Mouse (Mus musculus) 3T3-L1 (cell line): ENCODE results near the gene Yeats2.
A peak's percentile ranks its signal among the peaks of the same experiment; 100 is the strongest.
"Not testable (repeated sequence)": the region's sequence is repeated elsewhere in the genome, so short reads cannot be mapped to it uniquely, and the experiment has no call there.

ENCODE experiments used
- DNase-seq: peaks from one replicate; pipeline ENCODE4 v3.0.0-alpha.2; 2015; ENCODE audit warnings: low read depth, low spot score

Gene Yeats2

GRCm38 (mm10) chr16:20140772-20141531 lies at the start of gene Yeats2:
TSS of gene Yeats2 (plus strand) at chr16:20141063.
- DNase-seq: peak; percentile 79

GRCm38 (mm10) chr16:20095966-20096365 lies 44.9 kb upstream of the Yeats2 start:
- DNase-seq: peak; percentile 66

DNA sequence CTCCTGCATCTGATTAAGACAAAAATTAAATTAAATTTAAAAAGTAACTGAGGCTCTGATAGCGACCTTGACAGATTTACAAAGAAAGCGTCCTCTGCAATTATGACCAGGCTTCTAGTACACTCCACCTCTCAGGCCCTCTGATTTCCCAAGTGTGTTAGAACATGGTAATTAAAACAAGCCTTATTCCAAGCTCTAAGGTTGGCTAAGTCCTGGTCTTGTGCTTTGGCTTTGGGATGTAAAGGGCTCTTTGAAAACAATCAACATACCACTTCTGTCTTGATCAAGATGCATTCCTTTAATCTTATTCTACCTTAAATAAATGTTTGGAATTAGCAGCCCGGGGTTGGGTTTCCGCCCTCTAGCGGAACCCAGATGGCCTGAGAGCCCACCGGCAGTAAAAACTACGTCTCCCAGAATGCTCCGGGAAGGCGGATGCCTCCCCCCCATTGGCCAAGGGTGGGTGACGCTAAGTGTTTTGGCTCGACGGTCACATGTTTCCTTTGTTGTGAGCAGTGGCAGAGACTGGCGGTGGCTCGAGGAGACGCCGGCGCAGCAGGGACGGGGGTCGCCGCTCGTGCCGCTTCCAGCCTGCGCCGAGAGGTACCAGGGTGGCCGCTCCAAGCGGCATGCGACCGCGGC lies 43.7 kb upstream of the Yeats2 start, which contains the start of gene Klhl24:
Gene Klhl24, plus strand, starts transcription at position 474 of the 642 bp plus-strand sequence.
- peak; percentile 99 for DNase-seq

GRCm38 (mm10) chr16:20097711-20098374 lies 43.0 kb upstream of the Yeats2 start:
- DNase-seq: peak; percentile 93

DNA sequence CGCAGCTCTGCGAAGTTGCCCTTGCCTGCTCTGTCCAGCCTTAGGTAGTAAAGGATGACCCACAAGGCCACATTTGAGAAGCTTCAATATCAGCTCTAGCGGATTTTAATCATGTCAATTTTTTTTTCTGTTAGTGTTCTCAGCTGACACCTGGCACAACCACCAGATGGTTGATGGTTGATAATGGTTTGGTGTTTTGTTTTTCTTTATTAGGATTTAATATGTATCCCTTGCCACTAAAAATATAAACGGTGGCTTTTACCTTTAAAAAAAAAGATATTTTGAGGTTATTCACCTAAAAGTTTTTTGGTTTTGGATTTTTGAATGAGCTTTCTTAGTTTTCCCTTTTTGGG lies 42.5 kb upstream of the Yeats2 start:
- DNase-seq: no peak

- peak; percentile 37 for DNase-seq
Observed at GRCm38 (mm10) chr16:20098866-20099629, 41.8 kb upstream of the Yeats2 start.

DNA sequence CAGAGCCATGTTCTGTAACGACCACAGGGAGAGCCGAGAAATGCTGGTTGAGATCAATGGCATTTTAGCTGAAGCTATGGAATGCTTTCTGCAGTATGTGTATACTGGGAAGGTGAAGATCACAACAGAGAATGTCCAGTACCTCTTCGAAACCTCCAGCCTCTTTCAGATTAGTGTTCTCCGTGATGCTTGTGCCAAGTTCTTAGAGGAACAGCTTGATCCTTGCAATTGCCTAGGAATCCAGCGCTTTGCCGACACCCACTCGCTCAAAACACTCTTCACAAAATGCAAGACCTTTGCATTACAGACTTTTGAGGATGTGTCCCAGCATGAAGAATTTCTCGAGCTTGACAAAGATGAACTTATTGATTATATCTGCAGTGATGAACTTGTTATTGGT lies 33.9 kb upstream of the Yeats2 start:
- DNase-seq: no peak

- peak; percentile 37 for DNase-seq
Observed at GRCm38 (mm10) chr16:20108961-20109360, 31.9 kb upstream of the Yeats2 start.

DNA sequence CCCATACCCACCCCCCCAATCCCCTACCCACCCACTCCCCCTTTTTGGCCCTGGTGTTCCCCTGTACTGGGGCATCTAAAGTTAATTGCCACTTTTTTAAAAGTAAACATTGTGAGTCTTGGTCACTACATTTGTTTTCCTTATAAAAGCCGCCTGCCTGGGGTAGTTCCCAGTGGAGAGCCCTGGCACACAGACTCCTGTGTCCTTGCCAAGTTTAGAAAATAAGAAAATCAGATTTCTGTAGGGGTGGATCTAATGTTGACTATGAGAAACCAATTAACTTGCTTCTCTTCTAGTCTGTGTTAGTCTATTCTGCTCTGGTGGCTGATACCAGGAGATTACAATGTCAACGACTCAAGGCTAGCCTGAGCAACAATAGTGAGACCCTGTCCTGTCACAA lies 28.2 kb upstream of the Yeats2 start:
- DNase-seq: no peak

DNA sequence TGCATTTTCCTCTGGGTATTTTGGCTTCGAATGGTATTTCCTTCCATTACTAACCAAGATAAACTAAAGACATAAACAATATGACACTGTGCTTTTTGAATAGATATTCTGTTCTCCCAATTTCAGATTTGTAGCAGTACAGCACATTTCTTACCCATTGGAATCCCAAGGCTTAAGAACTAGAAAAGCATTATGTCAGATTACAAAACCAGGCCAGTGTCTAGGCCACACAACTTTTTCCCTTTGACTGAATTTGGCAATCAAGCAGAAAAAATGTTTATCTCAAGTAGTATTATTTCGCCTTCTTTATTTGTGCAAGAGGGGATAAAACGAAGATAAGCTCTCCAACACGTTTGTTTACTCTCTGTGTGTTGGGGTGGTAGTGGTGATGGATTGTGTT lies 24.8 kb upstream of the Yeats2 start:
- DNase-seq: no peak

DNA sequence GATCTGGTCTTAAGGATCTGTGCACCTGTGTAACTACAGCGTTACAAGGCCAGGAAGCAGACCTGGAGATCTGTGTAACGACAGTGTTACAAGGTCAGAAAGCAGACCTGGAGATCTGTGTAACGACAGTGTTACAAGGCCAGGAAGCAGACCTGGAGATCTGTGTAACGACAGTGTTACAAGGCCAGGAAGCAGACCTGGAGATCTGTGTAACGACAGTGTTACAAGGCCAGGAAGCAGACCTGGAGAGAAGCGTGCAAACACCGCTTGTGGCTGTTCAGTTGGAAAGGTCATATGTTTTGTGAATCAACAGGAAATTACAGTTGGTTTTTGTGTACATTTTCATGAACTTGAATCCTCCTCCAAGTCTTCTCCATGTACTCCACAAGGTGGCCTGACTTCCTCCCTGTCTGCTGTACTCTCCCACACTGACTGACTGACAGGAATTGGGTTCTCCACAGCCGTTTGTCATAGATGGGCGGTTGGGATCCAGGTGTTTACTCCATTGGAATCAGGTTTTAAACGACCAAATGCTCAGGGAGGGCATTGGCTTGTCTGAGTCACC lies 14.5 kb upstream of the Yeats2 start:
- DNase-seq: not testable (repeated sequence)

DNA sequence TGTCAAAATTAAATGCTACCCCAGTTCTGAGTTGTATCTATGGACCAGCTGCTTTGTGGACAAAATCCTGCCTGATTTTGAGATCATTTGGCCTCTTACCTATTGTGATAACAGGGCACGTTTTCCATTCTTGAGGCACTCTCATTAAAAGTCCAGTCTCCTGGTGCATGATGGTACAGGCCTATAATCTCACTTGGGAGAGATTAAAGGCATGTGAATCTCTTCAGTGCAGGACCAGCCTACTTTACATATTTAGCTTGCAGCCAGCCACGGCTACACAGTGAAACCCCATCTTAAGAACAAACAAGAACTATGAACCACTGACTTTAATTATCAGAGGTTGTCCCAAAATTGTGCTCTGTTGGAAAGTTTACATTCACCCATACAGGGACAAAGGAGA lies 10.5 kb upstream of the Yeats2 start:
- no peak for DNase-seq

DNA sequence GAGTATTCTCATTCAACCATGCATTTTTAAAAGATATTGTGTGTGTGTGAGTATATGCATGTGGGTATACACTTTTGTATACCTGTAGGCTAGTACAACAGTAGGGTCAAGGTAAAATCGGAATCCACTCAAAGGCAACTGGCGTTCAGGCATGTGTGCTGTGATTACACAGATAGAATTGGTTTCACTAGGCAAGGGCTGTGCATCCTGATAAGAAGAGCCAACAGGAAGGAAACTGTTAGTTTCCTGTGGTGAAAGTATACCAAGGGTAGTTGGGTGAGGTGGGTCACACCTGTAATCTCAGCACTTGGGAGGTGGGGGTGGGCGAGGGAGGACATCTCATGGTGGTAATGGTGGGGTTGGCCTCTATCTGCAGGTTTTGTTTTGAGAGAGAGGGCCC lies 3.7 kb downstream of the Yeats2 start:
- DNase-seq: no peak

DNA sequence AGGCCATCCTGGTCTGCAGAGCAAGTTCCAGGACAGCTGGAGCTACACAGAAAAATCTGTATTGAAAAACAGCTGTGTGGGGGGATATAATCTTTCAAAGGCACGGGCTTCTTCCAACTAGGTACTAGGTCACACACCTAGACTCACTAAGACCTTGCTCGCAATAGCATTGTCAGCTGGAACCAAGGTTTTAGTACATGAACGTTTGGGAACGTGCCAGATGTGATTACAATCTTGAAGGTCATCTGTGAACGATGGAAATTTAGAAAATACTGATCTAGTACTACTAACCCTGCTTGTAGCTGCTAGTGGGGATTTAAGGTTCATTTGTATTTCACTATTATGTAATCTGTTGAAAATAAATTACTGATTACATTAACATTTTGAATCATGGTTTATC lies 11.1 kb downstream of the Yeats2 start:
- DNase-seq: no peak

DNA sequence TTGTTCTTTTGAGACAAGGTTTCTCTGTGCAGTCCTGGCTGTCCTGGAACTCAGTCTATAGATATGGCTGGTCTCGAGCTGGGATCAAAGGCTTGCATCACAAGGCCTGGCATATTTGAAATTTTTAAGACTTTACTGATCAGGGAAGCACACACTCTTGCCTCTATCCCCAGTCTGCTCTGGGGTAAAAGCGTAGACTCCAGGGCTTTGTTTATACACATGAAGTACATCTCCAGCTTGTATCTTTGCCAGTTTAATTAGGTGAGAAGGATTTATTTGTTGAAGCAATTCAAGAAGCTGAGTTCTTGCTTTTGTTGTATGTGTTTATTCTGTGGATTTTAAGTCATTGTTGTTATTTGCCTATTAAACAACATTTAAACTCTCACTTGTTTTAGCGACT lies 12.9 kb downstream of the Yeats2 start:
- DNase-seq: no peak

DNA sequence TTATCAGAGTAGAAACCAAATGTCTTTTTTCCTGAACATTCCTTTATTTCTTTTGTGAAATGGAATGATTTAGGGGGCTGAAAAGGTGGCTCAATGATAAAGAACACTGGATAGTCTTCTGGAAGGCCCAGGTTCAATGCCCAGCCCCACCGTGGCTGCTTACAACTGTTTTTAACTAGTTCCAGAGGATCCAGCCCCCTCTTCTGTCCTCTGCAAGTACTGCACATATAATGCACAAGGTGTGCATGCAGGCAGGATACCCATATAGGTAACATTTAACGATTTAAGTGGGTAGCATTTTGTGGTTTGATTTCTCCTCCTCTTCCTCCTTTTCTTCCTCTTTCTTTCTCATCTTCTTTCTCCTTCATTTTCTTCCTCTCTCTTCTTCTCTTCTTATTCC lies 19.3 kb downstream of the Yeats2 start:
- DNase-seq: peak; percentile 23

DNA sequence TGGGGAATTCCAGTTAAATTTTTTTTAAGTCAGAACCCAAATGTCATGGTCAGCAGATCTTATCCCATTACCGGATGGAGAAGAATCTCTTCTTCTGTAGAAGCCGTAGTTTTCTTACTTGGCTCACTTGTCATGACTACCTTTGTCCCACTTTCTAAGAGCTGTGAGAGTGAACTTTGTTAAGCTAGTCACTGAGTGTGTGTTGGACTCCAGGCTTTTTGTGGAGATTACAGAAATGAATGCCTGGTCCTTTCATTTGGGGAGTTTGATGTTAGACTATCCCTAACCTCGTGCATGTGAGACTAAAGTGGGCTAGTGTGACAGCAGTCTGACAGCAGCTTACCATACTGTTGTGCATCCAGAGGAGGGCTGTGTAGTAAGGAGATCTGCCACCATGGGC lies 28.2 kb downstream of the Yeats2 start:
- DNase-seq: no peak

DNA sequence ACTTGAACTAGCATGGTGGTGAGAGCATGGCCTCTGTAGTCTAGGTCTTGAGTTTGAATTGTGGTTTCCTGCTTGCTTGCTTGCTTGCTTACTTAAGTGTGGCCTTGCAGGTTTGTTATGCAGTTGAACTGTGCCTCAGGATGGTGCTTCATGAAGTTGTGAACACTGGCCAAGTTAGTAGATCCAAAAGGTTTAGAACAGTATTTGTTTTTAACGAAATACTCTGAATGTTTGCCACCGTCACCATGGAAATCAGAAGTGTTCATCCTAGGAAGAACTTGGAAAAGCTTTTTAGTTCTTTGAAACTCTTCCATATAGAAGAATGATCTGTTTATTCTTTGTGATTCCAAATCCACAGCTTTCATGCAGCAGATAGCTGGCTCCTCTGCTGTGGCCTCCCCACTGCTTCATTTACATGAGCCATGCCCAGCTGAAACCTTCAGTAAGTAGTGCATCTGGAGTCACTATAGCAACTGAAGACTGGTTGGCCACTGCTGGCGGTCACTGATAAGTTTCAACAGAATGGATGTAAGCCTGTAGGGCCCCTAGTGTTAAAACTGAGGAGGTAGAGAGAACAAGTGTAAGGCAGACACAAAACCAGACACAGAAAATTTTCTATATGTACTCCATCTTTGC lies 28.7 kb downstream of the Yeats2 start:
- DNase-seq: no peak

GRCm38 (mm10) chr16:20179406-20180175 lies 38.7 kb downstream of the Yeats2 start:
- no peak for DNase-seq

DNA sequence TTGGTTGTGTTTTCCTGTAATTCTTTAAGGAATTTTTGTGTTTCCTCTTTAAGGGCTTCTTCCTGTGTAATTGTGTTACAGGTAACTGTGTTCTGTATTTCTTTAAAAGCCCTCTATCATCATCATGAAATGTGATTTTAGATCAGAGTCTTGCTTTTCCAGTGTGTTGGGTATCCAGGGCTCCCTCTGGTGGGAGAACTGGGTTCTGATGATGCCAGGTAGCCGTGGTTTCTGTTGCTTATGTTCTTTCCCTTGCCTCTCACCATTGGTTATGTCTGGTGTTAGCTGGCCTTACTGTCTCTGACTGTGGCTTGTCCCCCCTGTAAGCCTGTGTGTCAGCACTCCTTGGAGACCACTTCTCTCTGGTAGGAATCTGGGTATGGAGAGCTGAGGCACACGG lies 44.5 kb downstream of the Yeats2 start:
- peak; percentile 76 for DNase-seq
